Comparison of ENCODE assay signal across 9 mouse cellular contexts in genomic region chrY:872855-873549, GRCm38 (mm10). TPM values are rescaled to one million over a fixed set of nuclear protein-coding genes. Genes with fewer than 3 reads are reported as not detected.
DNase-seq lines count a peak whose midpoint lies in the region; ATAC-seq and TF ChIP-seq lines count a peak whose summit lies in the region.
"Had no signal": no experiment of that assay in that cellular context is flagged by ENCODE, and none has a peak within 500 bp of the region (broad histone marks: within the 10 kb centered on the region; RNA-seq: fewer than 3 reads in every experiment).

No protein-coding gene starts in this region.

- no peaks in the 10 kb centered on the region for H3K4me1 ChIP-seq in kidney, adult 2 months (ENCODE audit: control insufficient read depth, insufficient read depth, low read length)
- no peaks in the 10 kb centered on the region for H3K4me1 ChIP-seq in hindbrain, embryonic 11.5 days (replicated peaks; ENCODE audit: control insufficient read depth, insufficient read depth, low read length)

- ATAC-seq in hindbrain, embryonic 11.5 days (ENCODE audit: low FRiP score), result peak; percentile 61

- no peak overlapping the region for H3K4me2 ChIP-seq in hindbrain, embryonic 11.5 days (replicated peaks; ENCODE audit: low read depth, low read length)

- no peak overlapping the region for H3K27ac ChIP-seq in kidney, adult 2 months (ENCODE audit: insufficient read depth, low read depth, low read length)
- H3K27ac ChIP-seq in hindbrain, embryonic 11.5 days (ENCODE audit: low read depth, low read length), result no peak overlapping the region

- 33% methylated on average over 18 of the region's 18 CpGs for WGBS in kidney, adult 2 months
- 33% methylated on average over 13 of the region's 18 CpGs for whole genome bisulfite sequencing in hindbrain, embryonic 11.5 days

- H3K9me3 ChIP-seq in hindbrain, embryonic 11.5 days (ENCODE audit: control insufficient read depth, low read length), result no peaks in the 10 kb centered on the region

- H3K4me3 ChIP-seq in kidney, adult 2 months (ENCODE audit: insufficient read depth, low read depth, low read length), result no peak overlapping the region
- no peak overlapping the region for H3K4me3 ChIP-seq in hindbrain, embryonic 11.5 days (ENCODE audit: low read depth, low read length)

- no peak for TF ChIP-seq POLR2A in kidney, adult 2 months (IDR thresholded peaks at IDR 0.05; ENCODE audit: low read depth, low read length)

- peak; percentile 7 for DNase-seq in kidney, adult 2 months
- DNase-seq in kidney, adult 11 months, result no peak
- DNase-seq in ZHBTc4 (ENCODE audit: low read depth, low spot score), result peak; percentile 35
- DNase-seq in hindbrain, embryonic 11.5 days (ENCODE audit: low spot score), result peak; percentile 31
- peak; percentile 13 for DNase-seq in neural tube, embryonic 10.5 days (ENCODE audit: extremely low spot score, low spot score)
- DNase-seq in urinary bladder, postnatal 4 days (ENCODE audit: low spot score in 2 of 2), result no peak
- no peak for DNase-seq in thymus, postnatal 0 days (ENCODE audit: low spot score)
- DNase-seq in natural killer cell, adult 2 months (ENCODE audit: low spot score in 2 of 2), result no peak

- no peak for TF ChIP-seq CTCF in kidney, adult 2 months (conservative IDR thresholded peaks at IDR 0.05; ENCODE audit: insufficient read depth, insufficient read length, low read depth, low read length)

- H3K9ac ChIP-seq in hindbrain, embryonic 11.5 days (ENCODE audit: low read depth, low read length), result no peak overlapping the region

- H3K36me3 ChIP-seq in kidney, adult 2 months (ENCODE audit: control insufficient read depth, insufficient read depth, low read length), result no peaks in the 10 kb centered on the region
- H3K36me3 ChIP-seq in hindbrain, embryonic 11.5 days (ENCODE audit: control insufficient read depth, insufficient read depth, low read length), result no peaks in the 10 kb centered on the region

- H3K27me3 ChIP-seq in kidney, adult 2 months (replicated peaks; ENCODE audit: control insufficient read depth, insufficient read depth, low read length), result no peaks in the 10 kb centered on the region
- no peaks in the 10 kb centered on the region for H3K27me3 ChIP-seq in hindbrain, embryonic 11.5 days (ENCODE audit: control insufficient read depth, insufficient read depth, low read length)

RNA-seq across cellular contexts. Expression of gene Kdm5d, which starts 24.6 kb away (rescaled TPM):
- polyA plus RNA-seq in kidney, adult 2 months (2012; rRNA removed), result 0.02 TPM in 1 of 2 replicates, not detected in the other
- polyA plus RNA-seq in hindbrain, embryonic 11.5 days (2014; fragmentation: Nextera tagmentation; extraction: Ambion mirVana), result 12.8 and 20.6 TPM in 2 replicates
- polyA plus RNA-seq in thymus, postnatal 0 days (2015; fragmentation: Nextera tagmentation; extraction: Ambion mirVana), result not detected in 2 replicates

RNA-seq across cellular contexts. Expression of gene Uba1y, which starts 54.6 kb away (rescaled TPM):
- polyA plus RNA-seq in kidney, adult 2 months (2012; rRNA removed), result not detected in 2 replicates
- polyA plus RNA-seq in hindbrain, embryonic 11.5 days (2014; fragmentation: Nextera tagmentation; extraction: Ambion mirVana), result not detected in 2 replicates
- not detected in 2 replicates for polyA plus RNA-seq in thymus, postnatal 0 days (2015; fragmentation: Nextera tagmentation; extraction: Ambion mirVana)
- polyA plus RNA-seq: heart, embryonic 16.5 days had no signal

Comparison
In these comparisons a context has a peak if more than half of its experiments do, and no peak if none do; other contexts are left out.
1. DNase-seq: peak in kidney, adult 2 months (single experiment), ZHBTc4 (single experiment), hindbrain, embryonic 11.5 days (single experiment) and neural tube, embryonic 10.5 days (single experiment); none in kidney, adult 11 months (single experiment), urinary bladder, postnatal 4 days (0 of 2), thymus, postnatal 0 days (single experiment) and natural killer cell, adult 2 months (0 of 2).